Mouse (Mus musculus): ENCODE data around the gene Cdh4. TPM values are rescaled to one million over a fixed set of nuclear protein-coding genes. Genes with fewer than 3 reads are reported as not detected.

Gene Cdh4
- polyA plus RNA-seq, 1 experiment = 0.36 TPM

DNA sequence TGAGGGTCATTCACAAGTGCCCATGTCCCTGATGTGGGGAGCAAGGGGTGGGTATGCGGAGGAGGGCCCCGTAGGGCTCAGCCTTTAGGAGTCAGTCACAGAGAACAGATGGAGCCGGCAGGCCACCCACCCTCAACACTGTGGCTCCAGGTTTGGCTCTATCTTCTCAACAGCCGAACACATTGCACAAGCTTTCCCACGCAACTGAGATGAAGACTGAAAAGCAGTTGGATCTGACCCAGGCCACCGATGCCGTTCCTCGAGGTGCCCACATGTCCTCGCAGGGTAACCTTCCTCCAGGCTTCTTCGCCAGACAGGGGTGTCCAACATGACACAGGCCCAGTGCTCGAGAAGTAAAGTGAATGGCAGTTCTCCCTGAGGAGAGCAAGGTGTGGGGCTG lies 144.2 kb downstream of the Cdh4 start:
- Histone ChIP-seq H3K27me3 (ENCODE audit: control insufficient read depth, insufficient read depth, low read length) (no peaks in the 10 kb centered on the region), H3K4me3 (ENCODE audit: control insufficient read depth, low read depth, low read length) (no peak overlapping the region), H3K36me3 (ENCODE audit: control insufficient read depth, insufficient read depth, low read length) (no peaks in the 10 kb centered on the region), H3K27ac (ENCODE audit: control insufficient read depth, insufficient read depth, low read depth, low read length) (no peak overlapping the region), H3K4me1 (ENCODE audit: control insufficient read depth, insufficient read depth, low read length) (no peaks in the 10 kb centered on the region)
- no peak for TF ChIP-seq POLR2A (IDR thresholded peaks at IDR 0.05; ENCODE audit: control insufficient read depth, low read depth, low read length)
- no peak for TF ChIP-seq CTCF (IDR thresholded peaks at IDR 0.05; ENCODE audit: control insufficient read depth, insufficient read depth, insufficient replicate concordance, low read depth, low read length)

- Histone ChIP-seq H3K4me3 (ENCODE audit: control insufficient read depth, low read depth, low read length) (no peak overlapping the region), H3K36me3 (ENCODE audit: control insufficient read depth, insufficient read depth, low read length) (no peaks in the 10 kb centered on the region), H3K4me1 (ENCODE audit: control insufficient read depth, insufficient read depth, low read length) (no peaks in the 10 kb centered on the region), H3K27me3 (ENCODE audit: control insufficient read depth, insufficient read depth, low read length) (no peaks in the 10 kb centered on the region), H3K27ac (ENCODE audit: control insufficient read depth, insufficient read depth, low read depth, low read length) (no peak overlapping the region)
- TF ChIP-seq CTCF (IDR thresholded peaks at IDR 0.05; ENCODE audit: control insufficient read depth, insufficient read depth, insufficient replicate concordance, low read depth, low read length) = no peak
- no peak for TF ChIP-seq POLR2A (IDR thresholded peaks at IDR 0.05; ENCODE audit: control insufficient read depth, low read depth, low read length)
Measured at GRCm38 (mm10) chr2:179587069-179587468, 144.8 kb downstream of the Cdh4 start.

DNA sequence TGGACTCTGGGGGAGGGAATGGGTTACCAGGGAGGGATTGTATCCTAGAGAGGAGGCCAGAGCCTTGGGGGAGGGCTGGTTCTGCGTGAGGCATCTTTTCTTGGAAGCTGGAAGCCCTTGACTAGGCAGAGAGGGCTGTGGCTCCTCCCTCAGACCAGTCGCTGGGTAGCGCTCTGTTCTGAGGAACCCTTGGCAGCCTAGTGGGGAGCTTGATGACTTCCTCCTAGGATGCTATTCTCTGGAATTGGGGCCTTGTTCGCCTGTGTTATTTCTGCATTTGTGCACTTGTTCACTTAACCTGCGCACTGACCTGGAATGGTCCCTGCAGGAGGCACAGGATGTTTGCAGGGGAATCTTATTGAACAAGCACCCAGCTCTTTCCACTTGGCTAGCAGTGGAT lies 149.4 kb downstream of the Cdh4 start:
- TF ChIP-seq CTCF (IDR thresholded peaks at IDR 0.05; ENCODE audit: control insufficient read depth, insufficient read depth, insufficient replicate concordance, low read depth, low read length) (no peak), POLR2A (IDR thresholded peaks at IDR 0.05; ENCODE audit: control insufficient read depth, low read depth, low read length) (no peak)
- no peaks in the 10 kb centered on the region for H3K27me3 ChIP-seq (ENCODE audit: control insufficient read depth, insufficient read depth, low read length)
- H3K36me3 ChIP-seq (ENCODE audit: control insufficient read depth, insufficient read depth, low read length) = no peaks in the 10 kb centered on the region
- no peak overlapping the region for H3K4me3 ChIP-seq (ENCODE audit: control insufficient read depth, low read depth, low read length)
- no peaks in the 10 kb centered on the region for H3K4me1 ChIP-seq (ENCODE audit: control insufficient read depth, insufficient read depth, low read length)
- H3K27ac ChIP-seq (ENCODE audit: control insufficient read depth, insufficient read depth, low read depth, low read length) = no peak overlapping the region

- no peak overlapping the region for H3K27ac ChIP-seq (ENCODE audit: control insufficient read depth, insufficient read depth, low read depth, low read length)
- TF ChIP-seq CTCF (IDR thresholded peaks at IDR 0.05; ENCODE audit: control insufficient read depth, insufficient read depth, insufficient replicate concordance, low read depth, low read length) = no peak
- TF ChIP-seq POLR2A (IDR thresholded peaks at IDR 0.05; ENCODE audit: control insufficient read depth, low read depth, low read length) = no peak
- H3K4me3 ChIP-seq (ENCODE audit: control insufficient read depth, low read depth, low read length) = no peak overlapping the region
- H3K36me3 ChIP-seq (ENCODE audit: control insufficient read depth, insufficient read depth, low read length) = no peaks in the 10 kb centered on the region
- H3K4me1 ChIP-seq (ENCODE audit: control insufficient read depth, insufficient read depth, low read length) = no peaks in the 10 kb centered on the region
- H3K27me3 ChIP-seq (ENCODE audit: control insufficient read depth, insufficient read depth, low read length) = no peaks in the 10 kb centered on the region
Measured at GRCm38 (mm10) chr2:179595013-179595412, 152.8 kb downstream of the Cdh4 start.

DNA sequence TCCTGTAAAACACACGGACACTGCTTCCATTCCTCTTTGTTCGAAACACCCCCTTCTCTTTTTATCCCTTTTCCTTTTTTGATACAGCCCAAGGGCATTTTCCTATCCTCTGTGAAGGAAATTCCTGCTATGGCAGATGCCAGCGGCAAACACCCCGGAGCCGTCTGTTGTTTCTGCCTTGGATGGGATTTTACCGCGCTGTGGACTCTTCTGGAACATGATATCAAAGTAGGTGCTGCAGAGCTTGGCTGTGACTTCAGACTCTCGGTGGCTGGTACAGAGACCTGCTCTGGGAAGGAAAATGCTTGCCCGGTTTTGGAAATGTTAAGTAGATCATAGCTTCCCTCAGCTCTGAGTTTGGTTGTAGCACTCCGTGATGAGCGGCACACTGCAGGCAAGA lies 156.7 kb downstream of the Cdh4 start:
- Histone ChIP-seq H3K27me3 (ENCODE audit: control insufficient read depth, insufficient read depth, low read length) (no peaks in the 10 kb centered on the region), H3K4me1 (ENCODE audit: control insufficient read depth, insufficient read depth, low read length) (no peaks in the 10 kb centered on the region), H3K36me3 (ENCODE audit: control insufficient read depth, insufficient read depth, low read length) (no peaks in the 10 kb centered on the region), H3K27ac (ENCODE audit: control insufficient read depth, insufficient read depth, low read depth, low read length) (no peak overlapping the region), H3K4me3 (ENCODE audit: control insufficient read depth, low read depth, low read length) (no peak overlapping the region)
- TF ChIP-seq CTCF (IDR thresholded peaks at IDR 0.05; ENCODE audit: control insufficient read depth, insufficient read depth, insufficient replicate concordance, low read depth, low read length) = no peak
- TF ChIP-seq POLR2A (IDR thresholded peaks at IDR 0.05; ENCODE audit: control insufficient read depth, low read depth, low read length) = no peak

GRCm38 (mm10) chr2:179599886-179600285 lies 157.7 kb downstream of the Cdh4 start:
- Histone ChIP-seq H3K36me3 (ENCODE audit: control insufficient read depth, insufficient read depth, low read length) (no peaks in the 10 kb centered on the region), H3K4me1 (ENCODE audit: control insufficient read depth, insufficient read depth, low read length) (no peaks in the 10 kb centered on the region)
- TF ChIP-seq POLR2A (IDR thresholded peaks at IDR 0.05; ENCODE audit: control insufficient read depth, low read depth, low read length) (no peak), CTCF (IDR thresholded peaks at IDR 0.05; ENCODE audit: control insufficient read depth, insufficient read depth, insufficient replicate concordance, low read depth, low read length) (no peak)

GRCm38 (mm10) chr2:179600347-179600746 lies 158.1 kb downstream of the Cdh4 start:
- no peaks in the 10 kb centered on the region for H3K27me3 ChIP-seq (ENCODE audit: control insufficient read depth, insufficient read depth, low read length)
- no peak overlapping the region for H3K4me3 ChIP-seq (ENCODE audit: control insufficient read depth, low read depth, low read length)
- no peaks in the 10 kb centered on the region for H3K36me3 ChIP-seq (ENCODE audit: control insufficient read depth, insufficient read depth, low read length)
- H3K27ac ChIP-seq (ENCODE audit: control insufficient read depth, insufficient read depth, low read depth, low read length) = no peak overlapping the region
- TF ChIP-seq CTCF (IDR thresholded peaks at IDR 0.05; ENCODE audit: control insufficient read depth, insufficient read depth, insufficient replicate concordance, low read depth, low read length) (no peak), POLR2A (IDR thresholded peaks at IDR 0.05; ENCODE audit: control insufficient read depth, low read depth, low read length) (peak; percentile 42; the same call in 1 of the 2 replicates)
- no peaks in the 10 kb centered on the region for H3K4me1 ChIP-seq (ENCODE audit: control insufficient read depth, insufficient read depth, low read length)

More at GRCm38 (mm10) chr2:179599886-179600285, 157.7 kb downstream of the Cdh4 start:
- H3K27ac ChIP-seq (ENCODE audit: control insufficient read depth, insufficient read depth, low read depth, low read length) = no peak overlapping the region
- H3K27me3 ChIP-seq (ENCODE audit: control insufficient read depth, insufficient read depth, low read length) = no peaks in the 10 kb centered on the region
- no peak overlapping the region for H3K4me3 ChIP-seq (ENCODE audit: control insufficient read depth, low read depth, low read length)

GRCm38 (mm10) chr2:179601167-179601566 lies 158.9 kb downstream of the Cdh4 start:
- H3K27me3 ChIP-seq (ENCODE audit: control insufficient read depth, insufficient read depth, low read length) = no peaks in the 10 kb centered on the region
- no peak overlapping the region for H3K27ac ChIP-seq (ENCODE audit: control insufficient read depth, insufficient read depth, low read depth, low read length)
- H3K36me3 ChIP-seq (ENCODE audit: control insufficient read depth, insufficient read depth, low read length) = no peaks in the 10 kb centered on the region
- no peak overlapping the region for H3K4me3 ChIP-seq (ENCODE audit: control insufficient read depth, low read depth, low read length)
- no peaks in the 10 kb centered on the region for H3K4me1 ChIP-seq (ENCODE audit: control insufficient read depth, insufficient read depth, low read length)
- TF ChIP-seq CTCF (IDR thresholded peaks at IDR 0.05; ENCODE audit: control insufficient read depth, insufficient read depth, insufficient replicate concordance, low read depth, low read length) (no peak), POLR2A (IDR thresholded peaks at IDR 0.05; ENCODE audit: control insufficient read depth, low read depth, low read length) (no peak)

Data from testis, adult 2 months (tissue).